In genomic region chr6:34780943-34781289, GRCm38 (mm10) we compare ENCODE assay signal across 7 mouse cellular contexts. TPM values are rescaled to one million over a fixed set of nuclear protein-coding genes. Genes with fewer than 3 reads are reported as not detected.
DNase-seq lines count a peak whose midpoint lies in the region; ATAC-seq and TF ChIP-seq lines count a peak whose summit lies in the region.

No protein-coding gene starts in this region.

- peak overlapping the region; percentile 96 for H3K9ac ChIP-seq in lung, embryonic 16.5 days (ENCODE audit: low read length)
- peak overlapping the region; percentile 93 for H3K9ac ChIP-seq in limb, embryonic 13.5 days

- ATAC-seq in lung, embryonic 16.5 days (ENCODE audit: low read depth): no peak
- ATAC-seq in limb, embryonic 13.5 days (ENCODE audit: low FRiP score, low read depth): no peak

- no peak for DNase-seq in lung, postnatal 14 days
- DNase-seq in forebrain, embryonic 10.5 days (ENCODE audit: extremely low spot score, low spot score): no peak
- DNase-seq in adrenal gland, postnatal 25 days: no peak
- DNase-seq in right cerebral cortex, postnatal 4 days: no peak

- H3K36me3 ChIP-seq in lung, embryonic 16.5 days (ENCODE audit: control insufficient read depth, insufficient read depth, low read length): peaks cover 6% of the 10 kb centered on the region
- no peaks in the 10 kb centered on the region for H3K36me3 ChIP-seq in forebrain, embryonic 10.5 days (replicated peaks)
- H3K36me3 ChIP-seq in limb, embryonic 13.5 days: peaks cover 7% of the 10 kb centered on the region
- no peaks in the 10 kb centered on the region for H3K36me3 ChIP-seq in small intestine, adult 2 months (ENCODE audit: control insufficient read depth, insufficient read depth, low read length)

- peak overlapping the region; percentile 73 for H3K4me2 ChIP-seq in lung, embryonic 16.5 days (ENCODE audit: low read depth, low read length)
- peak overlapping the region; percentile 72 for H3K4me2 ChIP-seq in limb, embryonic 13.5 days (replicated peaks)

- TF ChIP-seq CTCF in small intestine, adult 2 months (IDR thresholded peaks at IDR 0.05; ENCODE audit: extremely low read depth, insufficient read length, insufficient replicate concordance, low read depth, low read length): no peak

- H3K4me3 ChIP-seq in lung, embryonic 16.5 days (ENCODE audit: low read length): peak overlapping the region; percentile 75
- H3K4me3 ChIP-seq in forebrain, embryonic 10.5 days: peak overlapping the region; percentile 71
- peak overlapping the region; percentile 67 for H3K4me3 ChIP-seq in limb, embryonic 13.5 days
- H3K4me3 ChIP-seq in small intestine, adult 2 months (ENCODE audit: low read depth, low read length): peak overlapping the region; percentile 88

- no peaks in the 10 kb centered on the region for H3K9me3 ChIP-seq in lung, embryonic 16.5 days (ENCODE audit: control insufficient read depth, low read length)
- H3K9me3 ChIP-seq in forebrain, embryonic 10.5 days: no peaks in the 10 kb centered on the region
- H3K9me3 ChIP-seq in limb, embryonic 13.5 days: no peaks in the 10 kb centered on the region

- no peaks in the 10 kb centered on the region for H3K27me3 ChIP-seq in lung, embryonic 16.5 days (ENCODE audit: control insufficient read depth, insufficient read depth, low read depth, low read length)
- H3K27me3 ChIP-seq in forebrain, embryonic 10.5 days (ENCODE audit: poor library complexity, severe bottlenecking): peaks cover 11% of the 10 kb centered on the region
- H3K27me3 ChIP-seq in limb, embryonic 13.5 days: no peaks in the 10 kb centered on the region
- no peaks in the 10 kb centered on the region for H3K27me3 ChIP-seq in small intestine, adult 2 months (ENCODE audit: control insufficient read depth, insufficient read depth, low read length)

- H3K27ac ChIP-seq in lung, embryonic 16.5 days (ENCODE audit: low read length): peak overlapping the region; percentile 99
- H3K27ac ChIP-seq in forebrain, embryonic 10.5 days: peak overlapping the region; percentile 96
- H3K27ac ChIP-seq in limb, embryonic 13.5 days: peak overlapping the region; percentile 96; the same call in 1 of the 2 replicates
- H3K27ac ChIP-seq in small intestine, adult 2 months (ENCODE audit: insufficient read depth, low read depth, low read length): peak overlapping the region; percentile 86

- H3K4me1 ChIP-seq in lung, embryonic 16.5 days (replicated peaks; ENCODE audit: control insufficient read depth, insufficient read depth, low read length): peaks cover 2% of the 10 kb centered on the region; the same call in 1 of the 2 replicates
- H3K4me1 ChIP-seq in forebrain, embryonic 10.5 days: peaks cover 13% of the 10 kb centered on the region
- H3K4me1 ChIP-seq in limb, embryonic 13.5 days: no peaks in the 10 kb centered on the region
- no peaks in the 10 kb centered on the region; the same call in 1 of the 2 replicates for H3K4me1 ChIP-seq in small intestine, adult 2 months (ENCODE audit: control insufficient read depth, insufficient read depth, insufficient read length, low read length)

- 2% methylated on average over 13 of the region's 13 CpGs for WGBS in lung, embryonic 16.5 days
- WGBS in forebrain, embryonic 10.5 days: 7% methylated on average over 13 of the region's 13 CpGs
- WGBS in limb, embryonic 13.5 days: 4% methylated on average over 13 of the region's 13 CpGs
- WGBS in small intestine, adult 2 months: 2% methylated on average over 13 of the region's 13 CpGs

- no peak; the same call in 1 of the 2 replicates for TF ChIP-seq POLR2A in small intestine, adult 2 months (IDR thresholded peaks at IDR 0.05; ENCODE audit: low read depth, low read length)

RNA-seq across cellular contexts. Expression of gene Agbl3, which starts 0.7 kb away (rescaled TPM):
- 8.1 and 10.8 TPM in 2 replicates for polyA plus RNA-seq in lung, embryonic 16.5 days (2015; fragmentation: Nextera tagmentation; extraction: Ambion mirVana)
- polyA plus RNA-seq in forebrain, embryonic 10.5 days (2016; fragmentation: Nextera tagmentation; extraction: Ambion mirVana): 2.4 and 3.0 TPM in 2 replicates
- 7.6 and 8.6 TPM in 2 replicates for polyA plus RNA-seq in limb, embryonic 13.5 days (2015; fragmentation: Nextera tagmentation; extraction: Ambion mirVana)
- 0.38 and 0.57 TPM in 2 replicates for polyA plus RNA-seq in small intestine, adult 2 months (2012; rRNA removed)
- total RNA-seq in adrenal gland, postnatal 25 days (2021): 12.8 and 17.3 TPM in 2 replicates
